Mouse (Mus musculus) kidney, postnatal 0 days (tissue): Measurements from ENCODE around the gene Epb41l3. TPM values are rescaled to one million over a fixed set of nuclear protein-coding genes. Genes with fewer than 3 reads are reported as not detected.

Experiments used
- ATAC-seq: fragments of 200-750 bp; cut with Nextera tagmentation; replicated peaks from 2 replicates; pipeline ENCODE4 v1.8.0; 2017; ENCODE audit warnings: low read depth, moderate number of reproducible peaks, moderate TSS enrichment, moderate library complexity; ENCODE audit not compliant: low FRiP score
- DNase-seq: peaks from one replicate; pipeline ENCODE4 v3.0.0-alpha.2; 2016; ENCODE audit warnings: low spot score
- H3K27ac ChIP-seq: fragments of 300-500 bp; sonication (generic); 2 replicates; pipeline ENCODE4 v1.5.1; 2014; ENCODE audit warnings: mild to moderate bottlenecking
- H3K27me3 ChIP-seq: fragments of 300-500 bp; sonication (generic); 2 replicates; pipeline ENCODE4 v1.6.1; 2014; ENCODE audit warnings: low read length, mixed read lengths; ENCODE audit not compliant: insufficient read depth
- H3K36me3 ChIP-seq: fragments of 300-500 bp; sonication (generic); 2 replicates; pipeline ENCODE4 v1.6.1; 2014; ENCODE audit warnings: low read length, mixed read lengths; ENCODE audit not compliant: insufficient read depth
- H3K4me1 ChIP-seq: fragments of 300-500 bp; sonication (generic); replicated peaks from 2 replicates; pipeline ENCODE4 v1.6.1; 2014; ENCODE audit warnings: antibody characterized with exemption, low read length, mixed read lengths; ENCODE audit not compliant: insufficient read depth
- H3K4me2 ChIP-seq: fragments of 300-500 bp; sonication (generic); 2 replicates; pipeline ENCODE4 v1.6.1; 2014; ENCODE audit warnings: mild to moderate bottlenecking, low read length, moderate library complexity, mixed read lengths
- H3K4me3 ChIP-seq: fragments of 300-500 bp; sonication (generic); replicated peaks from 2 replicates; pipeline ENCODE4 v1.5.1; 2014; ENCODE audit warnings: low read depth, low read length
- H3K9ac ChIP-seq: fragments of 300-500 bp; sonication (generic); 2 replicates; pipeline ENCODE4 v1.6.1; 2014; ENCODE audit warnings: low read depth, low read length
- H3K9me3 ChIP-seq: fragments of 300-500 bp; sonication (generic); replicated peaks from 2 replicates; pipeline ENCODE4 v1.6.1; 2016; ENCODE audit warnings: low read length, inconsistent platforms, mixed read lengths
- CTCF ChIP-seq: IDR thresholded peaks from 2 replicates; pipeline ENCODE4 v1.5.1; 2016; ENCODE audit warnings: antibody characterized with exemption, low read depth, mild to moderate bottlenecking, moderate library complexity
- WGBS: fragments of 180-500 bp; shearing (Covaris S2); extraction: QIAGEN DNeasy Blood & Tissue Kit; methylation state at CpG from one replicate; pipeline ENCODE4 v1.1.7; 2014; 5-methylcytosine and 5-hydroxymethylcytosine counted together
- polyA plus RNA-seq: library from polyadenylated mRNA; unstranded; fragments of >200 nt; fragmentation: Nextera tagmentation; extraction: Ambion mirVana; gene quantifications from 2 replicates; pipeline ENCODE4 v1.2.1, GENCODE M21; 2015

Gene Epb41l3
- 13.3 and 14.0 TPM in 2 replicates for polyA plus RNA-seq

DNA sequence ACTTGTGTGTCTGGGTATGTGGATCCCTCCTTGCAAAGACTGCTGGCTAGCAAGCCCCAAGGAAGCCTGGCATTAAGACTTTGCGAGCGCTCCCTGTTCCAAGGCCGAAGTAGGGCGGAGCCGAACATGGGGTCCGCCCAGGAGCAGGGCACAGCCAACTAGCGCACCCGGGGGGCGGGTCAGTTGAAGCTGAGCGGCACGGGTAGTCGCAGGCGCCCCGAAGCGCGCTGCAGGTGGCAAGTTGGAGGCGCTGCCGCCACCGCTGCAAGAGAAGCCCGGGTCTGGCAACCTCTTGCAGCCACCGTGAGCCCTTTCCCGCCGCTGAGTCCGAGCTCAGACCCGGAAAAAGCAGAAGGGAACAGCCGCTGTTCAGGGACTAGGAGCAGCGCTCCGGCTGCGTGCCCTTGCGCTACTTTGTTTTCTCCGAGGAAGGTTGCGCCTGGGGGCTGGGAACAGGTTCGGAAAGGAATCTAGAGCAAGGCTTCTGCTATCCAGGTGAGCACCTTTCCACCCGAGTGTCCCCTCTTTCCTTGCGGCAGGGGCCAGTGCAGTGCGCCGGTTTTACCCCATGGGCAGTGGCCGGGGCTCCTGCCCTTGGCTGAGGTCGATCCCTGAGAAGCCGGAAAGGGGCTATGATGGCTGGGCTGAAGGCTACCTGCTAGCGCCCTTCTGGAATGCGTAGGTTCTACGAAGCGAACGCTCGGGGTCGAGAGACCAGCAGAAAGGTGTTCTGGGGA, at the start of gene Epb41l3:
Gene Epb41l3, plus strand, starts transcription at position 183 of the 737 bp plus-strand sequence.
- no peaks in the 10 kb centered on the region for H3K36me3 ChIP-seq
- TF ChIP-seq CTCF, result no peak
- DNase-seq (peak; percentile 85), ATAC-seq (peak; percentile 93)
- peaks cover 5% of the 10 kb centered on the region; the same call in 1 of the 2 replicates for H3K27me3 ChIP-seq
- no peak within 1 kb of the TSS for H3K27ac ChIP-seq
- peak within 1 kb of the TSS; percentile 43 for H3K4me3 ChIP-seq
- peaks cover 9% of the 10 kb centered on the region; the same call in 1 of the 2 replicates for H3K4me1 ChIP-seq
- H3K4me2 ChIP-seq, result peak within 1 kb of the TSS; percentile 86
- H3K9me3 ChIP-seq, result no peaks in the 10 kb centered on the region
- no peak within 1 kb of the TSS for H3K9ac ChIP-seq
- WGBS, result under 1% methylated on average over 47 of the region's 47 CpGs

DNA sequence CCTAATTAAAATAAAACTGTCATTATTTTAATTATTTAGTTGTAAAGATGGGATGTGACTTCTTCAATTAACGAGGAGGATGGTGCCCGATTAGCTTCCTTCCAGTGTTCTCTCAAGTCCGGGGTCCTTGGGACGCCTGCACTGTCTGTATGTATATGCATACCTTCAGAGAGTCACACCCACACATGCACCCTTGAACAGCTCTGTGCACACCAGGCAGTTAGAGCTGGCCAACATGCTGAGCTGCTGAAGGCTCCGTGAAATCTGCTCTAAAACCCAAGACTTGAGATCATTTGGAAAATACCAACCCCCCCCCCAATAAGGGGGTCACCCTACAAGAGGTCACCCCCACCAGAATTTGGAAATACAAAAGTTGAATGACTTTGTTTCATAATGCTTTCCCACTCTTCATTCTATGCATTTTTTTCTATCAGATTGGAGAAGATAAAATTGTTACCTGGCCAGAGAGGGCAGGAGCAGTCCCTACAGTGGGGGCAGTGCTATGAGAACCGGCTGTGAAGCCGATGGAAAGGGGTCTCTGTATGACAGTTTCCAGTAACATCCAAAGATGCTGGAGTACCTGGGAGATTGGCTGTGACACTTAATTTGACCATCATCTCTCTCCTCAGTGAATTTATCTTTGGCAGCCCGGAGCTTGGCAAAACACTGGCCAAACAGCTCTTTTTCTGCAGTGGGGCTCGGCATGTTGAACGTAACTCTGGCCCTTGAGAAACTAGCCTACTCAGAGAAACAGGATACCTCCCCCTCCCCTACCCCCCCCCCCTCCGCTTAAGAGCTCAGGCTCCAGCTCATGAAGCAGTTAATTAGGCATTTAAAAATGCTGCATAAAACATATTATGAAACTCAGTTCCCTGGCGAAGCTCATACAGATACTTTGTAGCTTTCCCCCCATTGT, 36.5 kb upstream of the Epb41l3 start:
- 41% methylated on average over 12 of the region's 12 CpGs for WGBS
- ATAC-seq (no peak), DNase-seq (no peak)
- no peaks in the 10 kb centered on the region for H3K9me3 ChIP-seq
- no peaks in the 10 kb centered on the region for H3K4me1 ChIP-seq
- no peak overlapping the region for H3K4me2 ChIP-seq
- no peak overlapping the region for H3K9ac ChIP-seq
- no peaks in the 10 kb centered on the region for H3K36me3 ChIP-seq
- no peak overlapping the region for H3K27ac ChIP-seq
- no peak for TF ChIP-seq CTCF
- H3K27me3 ChIP-seq, result no peaks in the 10 kb centered on the region
- H3K4me3 ChIP-seq, result no peak overlapping the region

DNA sequence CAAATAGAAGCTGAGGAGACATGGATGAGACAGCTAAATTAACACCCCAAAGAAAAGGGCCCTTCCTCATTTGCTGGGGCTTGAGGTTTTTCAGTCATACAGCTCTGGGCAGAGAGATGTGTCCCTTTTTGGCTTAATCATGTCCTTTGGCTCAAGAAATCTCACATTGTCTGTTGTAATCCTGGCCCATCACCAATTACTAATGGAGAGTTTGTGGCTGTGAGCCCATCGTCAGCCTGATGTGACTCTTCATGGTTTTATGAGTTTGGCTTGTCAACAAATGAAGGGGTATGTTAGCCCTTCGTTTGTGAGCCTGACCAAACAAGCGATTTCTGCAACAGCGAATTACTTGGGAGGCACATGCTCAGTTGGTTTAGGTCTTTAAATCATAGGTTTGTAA, 34.0 kb upstream of the Epb41l3 start:
- no peak for TF ChIP-seq CTCF
- no peak overlapping the region for H3K27ac ChIP-seq
- H3K27me3 ChIP-seq, result no peaks in the 10 kb centered on the region
- H3K4me2 ChIP-seq, result no peak overlapping the region
- H3K36me3 ChIP-seq, result no peaks in the 10 kb centered on the region
- H3K4me3 ChIP-seq, result no peak overlapping the region
- H3K9me3 ChIP-seq, result no peaks in the 10 kb centered on the region
- no peak for ATAC-seq
- no peaks in the 10 kb centered on the region for H3K4me1 ChIP-seq
- 31% methylated on average over 4 of the region's 4 CpGs for WGBS
- no peak overlapping the region for H3K9ac ChIP-seq
- peak; percentile 56 for DNase-seq

DNA sequence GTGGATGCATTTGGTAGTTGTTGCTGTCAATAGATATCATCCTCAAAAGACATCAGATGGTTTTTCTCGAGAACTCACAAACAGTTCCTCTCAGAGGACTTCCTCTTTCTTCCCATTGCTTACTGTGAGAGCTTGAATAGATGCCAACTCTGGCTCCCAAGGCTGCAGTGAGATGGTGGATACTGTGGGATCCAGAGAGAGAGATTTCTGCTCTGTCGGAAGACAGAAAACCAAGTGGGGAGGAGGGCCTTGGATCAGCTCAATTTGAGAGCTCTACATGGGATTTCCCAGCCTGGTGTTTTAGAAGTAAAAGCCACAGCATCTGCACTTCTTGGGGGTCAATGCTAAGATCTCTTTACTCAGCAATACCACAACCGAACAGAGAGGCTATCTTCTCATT, 26.7 kb upstream of the Epb41l3 start:
- no peak overlapping the region for H3K9ac ChIP-seq
- no peak for ATAC-seq
- no peak overlapping the region for H3K4me3 ChIP-seq
- DNase-seq, result no peak
- H3K27ac ChIP-seq, result no peak overlapping the region
- no peaks in the 10 kb centered on the region for H3K4me1 ChIP-seq
- H3K27me3 ChIP-seq, result no peaks in the 10 kb centered on the region
- 81% methylated on average over 3 of the region's 3 CpGs for WGBS
- H3K9me3 ChIP-seq, result no peaks in the 10 kb centered on the region
- H3K4me2 ChIP-seq, result no peak overlapping the region
- TF ChIP-seq CTCF, result no peak
- H3K36me3 ChIP-seq, result no peaks in the 10 kb centered on the region

DNA sequence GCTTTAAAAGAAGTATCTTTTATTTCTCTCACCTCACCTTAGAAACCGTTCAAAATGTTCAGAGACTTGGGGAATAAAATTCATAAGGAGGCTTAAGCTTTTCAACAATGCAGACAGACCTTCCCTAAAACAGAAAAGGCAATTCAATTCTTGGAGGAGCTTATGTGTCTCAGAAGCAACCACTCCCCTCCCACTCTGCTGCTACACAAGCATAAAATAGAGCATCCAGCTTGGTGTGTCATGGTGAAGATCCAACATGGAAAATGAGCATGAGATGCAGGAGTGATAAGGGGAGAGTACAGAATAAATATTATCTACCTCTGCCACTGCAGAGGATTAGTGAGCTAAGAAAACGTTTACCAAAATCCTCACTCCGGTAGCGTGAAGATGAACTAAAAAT, 21.5 kb upstream of the Epb41l3 start:
- H3K4me2 ChIP-seq, result no peak overlapping the region
- no peak overlapping the region for H3K27ac ChIP-seq
- ATAC-seq, result no peak
- no peaks in the 10 kb centered on the region for H3K4me1 ChIP-seq
- no peaks in the 10 kb centered on the region for H3K9me3 ChIP-seq
- 79% methylated on average over 4 of the region's 4 CpGs for WGBS
- no peak for TF ChIP-seq CTCF
- no peak for DNase-seq
- no peaks in the 10 kb centered on the region for H3K27me3 ChIP-seq
- H3K9ac ChIP-seq, result no peak overlapping the region
- H3K4me3 ChIP-seq, result no peak overlapping the region
- H3K36me3 ChIP-seq, result no peaks in the 10 kb centered on the region

DNA sequence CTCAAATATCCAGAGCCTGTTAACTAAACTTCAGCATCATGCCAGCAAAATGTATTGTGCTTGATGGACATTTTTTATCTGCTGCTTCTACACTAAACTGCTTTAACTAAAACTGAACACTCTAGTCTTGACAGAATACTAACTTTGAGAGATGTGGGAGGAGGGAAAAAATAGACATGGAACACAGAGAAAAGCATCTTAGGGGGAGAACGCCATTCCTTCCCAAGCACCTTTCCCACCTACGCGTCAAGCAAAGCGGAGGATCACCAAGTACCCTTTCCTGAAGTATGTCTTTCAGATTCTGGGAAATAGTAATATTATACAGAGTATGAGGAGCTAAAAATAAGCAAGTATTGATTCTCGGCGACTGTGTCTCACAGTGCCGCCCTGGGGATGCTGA, 15.7 kb upstream of the Epb41l3 start:
- no peak for TF ChIP-seq CTCF
- no peaks in the 10 kb centered on the region for H3K27me3 ChIP-seq
- DNase-seq, result no peak
- no peaks in the 10 kb centered on the region for H3K4me1 ChIP-seq
- H3K36me3 ChIP-seq, result no peaks in the 10 kb centered on the region
- H3K27ac ChIP-seq, result no peak overlapping the region
- no peak overlapping the region for H3K4me3 ChIP-seq
- 94% methylated on average over 7 of the region's 7 CpGs for WGBS
- no peak overlapping the region for H3K4me2 ChIP-seq
- no peaks in the 10 kb centered on the region for H3K9me3 ChIP-seq
- no peak overlapping the region for H3K9ac ChIP-seq
- no peak for ATAC-seq
